Mouse (Mus musculus) WW6 (cell line): ENCODE data around the gene Pde3a.
"Not testable (repeated sequence)": the region's sequence is repeated elsewhere in the genome, so short reads cannot be mapped to it uniquely, and the experiment has no call there.

Source experiments
- DNase-seq: peaks from one replicate; pipeline ENCODE4 v3.0.0-alpha.2; 2013; ENCODE audit warnings: low read depth, low spot score

Pde3a gene

DNA sequence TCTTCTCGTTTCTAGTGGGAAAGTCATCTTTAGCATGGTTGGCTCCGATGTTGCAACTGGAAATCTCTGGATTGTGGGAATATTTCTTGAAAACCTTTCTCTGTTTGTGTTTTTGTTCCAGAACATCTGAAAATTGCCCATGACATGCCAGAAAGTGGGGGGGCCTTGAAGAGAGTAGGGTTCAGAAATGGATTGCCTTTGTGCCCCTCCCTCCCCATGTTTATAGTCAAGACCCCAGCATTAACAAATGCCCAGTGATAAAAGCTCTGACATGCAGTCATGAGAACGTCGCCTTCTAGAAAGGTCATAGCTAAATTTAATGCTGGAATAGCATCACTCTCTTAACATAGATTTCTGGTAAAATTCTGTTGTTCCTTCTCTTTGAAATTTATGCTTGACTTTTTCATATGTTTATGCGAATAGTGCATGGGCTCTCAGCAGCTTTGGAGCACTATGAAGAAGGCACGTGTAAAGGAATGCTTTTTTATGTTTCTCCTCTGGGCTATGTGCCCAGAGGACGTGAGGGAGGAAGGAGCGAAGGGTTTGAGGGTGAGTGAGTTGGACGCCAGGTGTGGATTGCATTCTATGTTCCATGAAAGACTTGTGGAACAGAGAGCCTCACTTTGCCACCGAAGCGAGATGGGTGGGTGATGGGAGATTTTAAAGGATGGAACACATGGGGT, 19.0 kb downstream of the Pde3a start:
- no peak for DNase-seq

DNA sequence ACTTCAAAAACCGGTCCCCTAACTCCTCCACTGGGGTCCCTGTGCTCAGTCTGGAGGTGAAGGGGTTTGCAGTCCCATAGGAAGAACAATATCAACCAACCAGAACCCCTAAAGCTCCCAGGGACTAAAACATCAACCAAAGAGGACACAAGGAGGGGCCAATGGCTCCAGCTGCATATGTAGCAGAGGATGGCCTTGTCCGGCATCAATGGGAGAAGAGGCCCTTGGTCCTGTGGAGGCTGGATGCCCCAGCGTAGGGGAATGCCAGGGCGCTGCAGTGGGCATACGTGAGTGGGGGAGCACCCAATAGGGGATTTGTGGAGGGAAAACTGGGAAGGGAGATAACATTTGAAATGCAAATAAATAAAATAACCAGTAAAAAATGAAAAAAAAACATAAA, 19.8 kb downstream of the Pde3a start:
- no peak for DNase-seq

DNA sequence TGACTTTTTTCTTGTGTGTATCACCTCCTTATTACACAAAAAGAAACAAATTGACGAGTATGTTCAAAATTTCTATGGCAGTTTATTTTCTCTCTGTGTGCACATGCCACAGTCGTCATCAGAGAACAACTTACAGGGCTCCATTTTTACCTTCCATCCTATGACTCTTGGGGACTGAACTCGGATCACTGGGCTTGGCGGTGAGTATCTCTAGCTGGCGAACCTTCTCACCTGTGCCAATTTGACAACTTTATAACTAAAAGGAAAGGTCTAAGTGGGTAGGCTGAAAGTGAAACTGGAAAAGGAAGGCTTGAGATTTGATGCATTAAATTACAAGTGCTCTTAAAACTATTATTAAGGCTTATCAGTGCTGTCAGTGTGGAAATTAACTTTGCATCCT, 22.1 kb downstream of the Pde3a start:
- DNase-seq, result no peak

DNA sequence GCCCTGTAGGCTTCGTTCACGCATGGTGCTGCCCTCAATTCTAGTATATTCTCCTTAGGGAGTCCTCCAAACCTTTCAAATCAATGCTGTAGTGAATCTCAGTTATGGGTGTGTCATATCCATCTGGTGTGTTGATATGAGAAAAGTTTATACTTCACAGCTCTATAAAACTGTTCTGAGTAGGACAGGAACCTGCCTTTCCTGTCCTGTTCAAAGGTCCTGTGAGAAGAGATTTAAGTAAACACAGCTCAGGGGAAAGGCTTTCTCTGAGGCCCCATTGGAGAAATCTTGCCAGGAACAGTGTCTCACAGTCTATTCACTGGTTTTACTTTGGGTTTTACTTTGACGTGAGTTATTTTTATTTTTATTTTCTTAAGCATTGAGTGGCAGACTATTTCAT, 22.5 kb downstream of the Pde3a start:
- DNase-seq, result no peak

DNA sequence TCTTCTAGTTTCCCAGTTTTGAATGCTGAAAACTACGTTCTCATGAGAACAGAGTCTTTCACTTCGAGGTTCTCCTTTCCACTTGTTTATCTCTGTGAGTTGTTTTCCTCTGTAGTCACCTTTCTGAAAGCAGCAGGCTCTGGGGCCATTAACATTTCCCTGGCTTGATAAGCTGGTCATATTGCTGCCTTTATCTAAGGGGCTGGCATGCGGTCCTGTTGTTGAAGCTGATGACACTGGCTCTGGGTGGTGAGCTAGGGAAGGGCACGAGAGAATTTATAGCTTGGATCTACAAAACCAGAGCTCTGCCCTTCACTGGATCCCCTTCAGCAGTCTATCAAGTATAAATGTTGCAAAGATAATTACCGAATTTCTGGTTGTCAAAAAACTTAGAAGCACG, 24.6 kb downstream of the Pde3a start:
- DNase-seq, result no peak

DNA sequence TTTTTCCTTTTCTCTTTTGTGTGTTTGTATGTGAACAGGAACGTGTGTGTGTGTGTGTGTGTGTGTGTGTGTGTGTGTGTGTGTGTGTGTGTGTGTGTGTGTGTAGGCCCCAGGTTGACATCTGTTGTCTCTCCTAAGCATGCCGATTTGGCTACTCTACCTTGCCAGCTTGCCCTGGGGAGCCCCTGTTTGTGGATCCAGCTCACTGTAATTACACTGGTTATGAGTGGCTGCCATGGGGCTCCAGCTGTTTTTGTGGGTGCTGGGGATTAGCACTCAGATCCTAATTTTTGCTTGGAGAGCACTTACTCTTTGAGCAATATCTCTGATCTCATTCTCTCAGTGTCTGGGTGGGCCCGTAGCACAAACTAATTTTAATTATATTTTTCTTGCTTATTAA, 32.6 kb downstream of the Pde3a start:
- no peak for DNase-seq

DNA sequence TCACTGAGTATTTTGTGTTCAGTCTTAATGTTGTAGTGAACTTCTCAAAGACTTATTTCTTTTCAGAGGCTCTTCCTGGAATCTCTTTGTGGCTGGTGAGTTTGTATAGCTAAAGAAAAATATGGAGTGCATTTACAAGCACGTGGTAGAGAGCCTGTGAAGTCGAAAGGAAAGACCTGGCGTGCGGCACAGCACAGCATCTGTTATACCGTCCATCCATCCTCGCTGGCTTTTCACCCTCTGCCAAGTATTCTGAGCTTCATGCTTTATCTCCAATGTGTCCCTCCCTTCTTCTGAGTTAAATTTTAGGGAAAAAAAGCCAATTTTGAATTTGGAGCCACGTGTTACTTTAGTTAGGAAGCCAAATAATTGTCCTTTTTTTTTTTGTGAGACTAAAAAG, 33.7 kb downstream of the Pde3a start:
- DNase-seq, result no peak

DNA sequence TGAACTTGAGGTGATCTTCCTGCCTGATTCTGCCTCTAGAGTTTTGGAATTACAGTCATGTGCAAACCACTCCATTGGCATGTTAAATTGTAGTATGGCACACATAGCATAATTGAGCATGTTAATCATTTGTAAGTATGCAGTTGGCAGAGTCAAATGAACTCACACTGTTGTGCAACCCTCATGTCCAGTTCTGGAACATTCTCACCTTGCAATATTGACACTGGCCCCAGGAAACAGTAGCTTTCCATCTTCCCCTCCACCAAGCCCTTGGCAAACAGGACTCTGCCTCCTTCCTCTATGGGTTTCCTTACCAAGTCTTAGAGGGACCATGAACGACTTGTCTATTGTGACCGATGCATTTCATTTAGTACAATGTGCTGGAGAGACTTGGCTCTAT, 42.1 kb downstream of the Pde3a start:
- no peak for DNase-seq

DNA sequence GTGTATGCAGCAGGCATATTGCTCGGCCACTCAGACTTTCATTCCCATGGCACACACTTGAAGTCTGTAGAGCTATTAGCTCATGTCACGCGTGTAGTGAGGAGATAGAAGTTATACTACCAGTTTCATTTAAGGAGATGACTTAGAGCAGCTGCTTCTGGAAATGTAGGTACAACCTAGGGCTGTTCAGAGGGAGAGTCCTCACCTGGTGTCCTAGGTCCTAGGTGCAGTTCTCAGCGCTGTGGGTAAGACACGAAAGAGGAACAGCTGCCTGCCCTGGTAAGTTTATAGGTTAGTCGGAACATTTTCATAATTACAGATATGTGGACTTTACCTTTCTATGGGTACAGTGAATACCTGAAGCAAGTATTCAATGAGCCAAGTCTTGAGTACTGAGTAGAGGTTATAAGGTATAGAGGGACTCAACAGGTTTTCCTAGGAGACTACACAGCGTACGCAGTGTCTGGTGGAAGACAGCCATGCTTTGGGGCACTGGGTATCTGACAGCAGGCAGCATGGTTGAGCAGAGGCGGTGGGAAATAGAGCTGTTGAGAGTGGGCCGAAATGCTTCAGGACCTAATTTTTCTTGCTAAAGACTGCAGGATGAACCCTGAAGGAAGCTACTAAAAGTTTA, 43.9 kb downstream of the Pde3a start:
- DNase-seq, result no peak

DNA sequence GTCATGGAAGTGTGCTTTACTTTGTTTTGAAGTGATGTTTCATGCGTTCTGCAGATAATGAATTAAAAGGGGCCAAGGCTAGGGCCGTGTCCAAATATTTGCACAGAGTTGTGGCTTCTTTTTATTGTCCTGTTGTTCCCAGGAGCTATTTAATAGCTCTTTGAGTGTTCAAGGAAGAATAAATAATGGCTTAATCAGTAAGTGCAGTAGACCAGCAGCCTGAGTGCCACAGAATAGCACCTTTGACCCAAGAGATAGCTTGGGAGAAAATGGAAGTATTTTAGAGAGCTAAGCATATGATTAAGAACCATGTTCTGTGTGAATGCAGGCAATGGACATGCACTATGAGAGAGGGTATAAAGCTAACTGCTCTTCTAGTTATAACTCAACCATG, 44.4 kb downstream of the Pde3a start:
- DNase-seq, result no peak

DNA sequence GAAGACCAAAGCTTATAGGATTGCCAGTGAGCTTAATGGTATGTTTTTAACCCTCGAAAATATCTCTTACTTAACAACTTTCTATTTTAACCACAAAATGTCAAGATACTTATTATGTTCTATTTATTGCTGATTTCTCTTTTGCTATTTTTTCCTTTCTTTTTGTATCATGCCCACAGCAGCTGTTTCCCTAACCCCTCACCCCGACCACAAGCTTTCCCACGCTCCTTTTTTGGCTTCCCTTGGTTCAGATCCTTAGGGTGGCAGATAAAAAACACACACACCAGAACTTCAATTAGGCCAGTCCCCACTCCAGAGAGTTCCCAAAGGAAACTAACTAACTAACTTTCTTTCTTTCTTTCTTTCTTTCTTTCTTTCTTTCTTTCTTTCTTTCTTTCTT, 46.2 kb downstream of the Pde3a start:
- DNase-seq, result no peak

DNA sequence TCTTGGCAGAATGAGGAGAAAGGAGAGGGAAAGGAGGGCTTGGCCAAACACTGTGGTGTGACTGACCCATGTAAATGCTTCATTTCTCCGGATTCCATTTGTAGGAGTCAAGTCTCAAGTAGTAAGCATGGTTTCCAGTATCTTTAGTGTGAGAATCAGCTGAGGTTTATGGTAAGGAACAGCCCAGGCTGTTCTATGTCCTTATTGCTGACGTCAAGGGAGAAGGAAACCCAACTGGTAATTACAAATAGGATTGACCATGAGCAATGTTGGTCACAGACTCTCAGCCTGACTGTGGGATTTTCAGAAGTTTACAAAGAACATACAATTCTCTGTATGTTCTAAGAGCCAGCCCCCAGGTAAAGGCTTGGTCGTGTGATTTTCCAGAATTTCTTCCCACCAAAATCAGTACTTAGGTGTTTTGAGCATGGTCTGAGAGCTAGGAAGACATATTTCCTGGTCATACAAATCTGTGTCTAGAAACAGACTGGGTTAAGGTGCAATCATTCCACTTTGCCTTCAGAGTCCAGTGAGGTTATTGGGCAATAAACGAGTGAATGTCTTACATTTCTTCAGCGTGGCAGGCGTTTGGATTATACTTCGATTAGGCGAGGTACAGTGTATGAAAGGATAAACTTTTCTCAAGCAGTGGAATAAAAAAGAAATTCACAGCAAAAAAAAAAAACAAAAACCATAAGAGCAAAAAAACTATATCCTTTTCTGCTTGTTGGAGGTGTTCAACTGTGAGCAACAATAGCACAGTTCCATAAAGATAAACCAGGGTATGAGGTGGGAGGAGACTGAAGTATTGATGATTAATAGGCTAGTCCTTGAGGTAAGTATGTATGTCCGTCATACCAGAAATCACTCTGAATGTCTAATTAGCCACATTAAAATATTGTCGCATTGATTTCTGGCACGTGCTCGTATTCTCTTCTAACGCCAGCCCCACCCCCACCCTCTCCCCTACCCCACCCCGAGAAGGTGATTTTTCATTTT, 53.0 kb downstream of the Pde3a start:
- no peak for DNase-seq

DNA sequence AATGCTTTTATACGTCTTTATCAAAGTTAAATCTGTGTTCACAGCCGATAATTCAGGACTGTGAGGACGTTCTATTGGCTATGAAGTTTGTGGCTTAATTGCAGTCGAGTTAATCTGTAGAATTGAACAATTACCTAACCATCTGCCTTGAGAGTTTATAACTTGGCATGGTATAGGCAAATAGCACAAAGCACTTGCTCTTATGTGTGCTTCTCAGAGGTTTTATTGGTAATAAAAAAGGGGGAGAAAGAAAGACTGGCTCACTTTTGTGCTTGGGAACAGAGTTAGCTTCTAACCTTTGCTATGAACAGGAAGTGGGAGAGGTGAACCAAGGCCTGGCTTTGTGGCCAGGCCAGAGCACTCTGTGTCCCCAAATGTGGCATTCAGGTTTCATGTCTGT, 53.8 kb downstream of the Pde3a start:
- no peak for DNase-seq

DNA sequence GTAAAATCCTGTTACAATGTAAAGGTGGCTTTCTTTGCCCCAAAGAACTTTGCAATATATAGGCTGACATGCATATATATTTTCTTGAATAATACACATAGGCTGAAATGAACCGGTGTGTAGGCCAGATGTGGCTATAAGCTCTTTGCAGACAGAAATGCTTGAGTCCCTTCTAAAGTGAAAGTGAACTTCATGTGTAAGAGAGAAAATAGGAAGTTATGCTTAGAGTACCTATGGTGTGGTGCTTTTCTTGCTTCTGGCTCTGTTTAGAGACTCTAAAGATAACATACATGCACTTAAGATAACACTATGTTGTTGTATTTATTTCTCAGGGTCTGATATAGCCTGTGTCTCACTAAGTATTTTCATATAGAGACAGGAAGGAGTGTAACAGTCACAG, 58.3 kb downstream of the Pde3a start:
- DNase-seq, result no peak

DNA sequence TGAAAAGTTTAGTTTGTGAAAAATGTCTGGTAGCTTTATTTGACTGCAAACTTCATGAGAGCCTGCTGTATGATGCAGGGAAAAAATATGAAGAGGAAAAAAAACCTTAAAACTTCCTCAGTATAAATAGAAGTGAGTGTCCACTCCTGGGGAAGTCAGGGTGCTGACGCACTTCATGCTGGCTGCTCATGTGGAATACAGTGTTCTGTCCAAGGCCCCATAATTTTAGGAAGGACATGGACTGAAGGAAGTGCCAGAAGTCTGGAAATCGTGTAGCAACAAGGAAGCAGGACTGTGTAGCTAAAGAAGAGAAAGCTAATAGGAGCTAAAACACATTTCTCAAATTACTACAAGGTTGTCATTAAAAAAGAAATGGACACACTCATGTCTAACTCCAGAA, 59.4 kb downstream of the Pde3a start:
- DNase-seq, result no peak

DNA sequence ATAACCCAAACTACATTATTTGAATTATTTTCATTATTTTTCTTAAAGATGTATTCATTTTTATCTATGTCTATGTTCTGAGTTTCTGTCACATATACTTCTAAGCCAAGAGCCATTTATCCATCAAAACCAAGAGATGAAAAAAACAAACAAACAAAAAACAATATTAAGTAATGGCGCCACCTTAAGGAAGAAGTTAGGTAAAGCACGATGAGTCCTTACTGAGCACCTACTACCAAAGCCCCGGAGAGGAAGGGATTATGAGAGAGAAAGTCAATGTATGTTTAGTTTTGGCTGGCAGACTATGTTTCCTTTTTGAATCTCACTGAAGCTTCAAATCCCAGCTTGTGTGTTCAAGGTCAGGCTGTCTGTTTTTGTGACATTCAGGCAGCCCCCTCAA, 60.8 kb downstream of the Pde3a start:
- no peak for DNase-seq

DNA sequence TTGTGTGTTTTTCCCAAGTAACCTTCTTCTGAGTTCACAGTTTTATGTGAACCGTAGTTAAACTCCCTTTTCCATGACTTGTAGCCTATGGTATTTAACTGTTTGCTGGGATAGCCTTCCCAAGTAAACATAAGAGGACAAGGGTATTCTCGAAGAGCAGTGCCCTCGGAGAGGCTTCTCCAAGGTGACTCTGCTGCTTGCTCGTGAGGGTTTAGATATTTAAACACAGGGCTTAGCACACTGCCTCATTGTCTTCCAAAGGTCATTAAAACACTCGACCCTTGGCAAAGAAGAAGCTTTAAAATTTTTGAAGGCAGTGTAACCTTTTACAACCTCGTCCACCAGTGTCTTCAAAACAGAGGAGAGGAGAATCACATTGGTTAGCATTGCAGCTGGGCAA, 61.3 kb downstream of the Pde3a start:
- no peak for DNase-seq

DNA sequence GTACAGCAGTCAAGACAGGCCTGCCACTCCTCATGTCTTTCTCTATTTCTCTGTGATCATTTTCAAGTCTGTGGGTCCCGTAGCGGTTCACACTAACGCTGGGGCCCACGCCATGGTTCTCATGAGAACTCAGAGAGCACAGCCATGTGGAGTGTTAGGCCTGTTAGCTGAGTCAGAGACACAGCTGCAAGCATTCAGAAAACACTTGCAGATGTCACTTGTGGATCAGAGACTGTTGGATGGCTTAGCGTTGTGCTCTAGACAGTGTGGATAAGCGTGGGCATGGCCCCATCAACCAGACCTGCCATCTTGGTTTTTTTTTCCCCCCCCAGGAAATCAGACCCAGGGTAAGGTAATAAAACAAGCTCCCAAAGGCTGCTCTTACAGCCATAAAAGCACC, 62.5 kb downstream of the Pde3a start:
- DNase-seq, result no peak

DNA sequence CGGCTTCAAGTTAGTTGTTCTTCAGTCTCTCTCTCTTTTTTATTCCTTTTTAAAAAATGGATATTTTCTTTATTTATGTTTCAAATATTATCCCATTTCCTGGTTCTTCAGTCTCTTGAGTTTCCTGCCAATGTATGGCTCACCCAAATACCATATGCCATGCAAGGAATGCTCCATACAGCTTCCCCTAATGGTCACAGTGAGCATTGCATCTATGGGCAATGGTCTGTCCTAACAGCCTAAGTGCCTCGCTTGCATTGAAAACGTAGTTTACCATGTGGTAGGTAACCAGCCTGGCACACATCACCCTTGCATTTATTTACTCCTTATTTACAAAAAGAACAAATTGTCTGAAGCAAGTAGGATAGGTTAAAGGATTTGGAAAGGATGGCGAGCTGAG, 64.0 kb downstream of the Pde3a start:
- DNase-seq, result no peak

DNA sequence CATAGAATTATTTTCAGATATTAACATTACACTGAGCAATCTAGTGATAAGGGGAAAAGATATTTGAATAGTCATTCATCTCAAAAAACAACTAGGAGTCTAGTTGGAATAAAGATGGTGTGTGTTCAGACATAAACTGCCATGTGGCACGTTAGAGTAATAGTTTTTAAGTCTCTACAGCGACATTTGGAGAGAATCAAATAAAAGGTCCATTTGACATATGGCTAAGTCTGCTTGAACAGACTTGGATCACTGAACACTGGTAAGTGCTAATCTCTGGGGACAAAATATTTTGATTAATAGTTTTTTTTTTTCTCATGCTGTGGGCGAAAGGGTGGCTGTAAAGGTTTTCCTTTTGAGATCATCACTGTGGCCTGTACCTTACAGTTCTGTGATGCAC, 69.4 kb downstream of the Pde3a start:
- no peak for DNase-seq

DNA sequence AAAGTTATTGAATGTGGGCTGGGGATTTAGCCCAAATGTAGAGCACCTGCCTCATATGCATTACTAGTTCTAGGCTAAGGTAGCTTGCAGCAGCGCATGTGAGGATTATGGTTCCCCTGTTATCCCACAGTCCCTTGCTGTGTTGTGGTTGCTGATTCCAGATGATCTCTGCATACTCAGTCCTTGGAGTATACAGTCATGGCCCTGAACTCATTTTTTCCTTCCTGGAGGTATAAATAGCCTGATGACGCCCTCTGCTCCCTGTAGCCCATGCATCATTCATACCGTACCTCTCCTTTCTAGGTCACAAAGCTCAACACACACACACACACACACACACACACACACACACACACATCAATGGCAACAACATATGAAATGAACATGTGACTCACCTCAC, 72.2 kb downstream of the Pde3a start:
- DNase-seq, result no peak

DNA sequence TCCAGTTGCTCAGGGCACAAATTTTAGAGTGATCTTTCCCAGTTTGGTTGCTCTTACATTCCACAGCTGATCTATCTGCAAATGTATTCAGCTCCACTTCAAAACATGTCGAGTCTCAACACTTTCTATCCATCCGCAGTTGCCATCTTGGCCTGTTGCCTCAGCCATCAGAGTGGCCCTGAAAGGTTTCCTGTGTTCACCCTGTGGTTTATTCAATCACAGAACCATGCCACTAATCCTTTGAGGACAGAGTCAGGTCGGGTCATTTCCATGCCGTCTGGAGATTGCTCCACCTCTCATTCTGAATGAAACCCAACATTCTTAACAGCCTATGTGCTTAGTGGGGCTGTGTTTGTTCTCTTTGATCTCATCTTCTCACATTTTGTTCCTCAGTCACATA, 73.9 kb downstream of the Pde3a start:
- no peak for DNase-seq

DNA sequence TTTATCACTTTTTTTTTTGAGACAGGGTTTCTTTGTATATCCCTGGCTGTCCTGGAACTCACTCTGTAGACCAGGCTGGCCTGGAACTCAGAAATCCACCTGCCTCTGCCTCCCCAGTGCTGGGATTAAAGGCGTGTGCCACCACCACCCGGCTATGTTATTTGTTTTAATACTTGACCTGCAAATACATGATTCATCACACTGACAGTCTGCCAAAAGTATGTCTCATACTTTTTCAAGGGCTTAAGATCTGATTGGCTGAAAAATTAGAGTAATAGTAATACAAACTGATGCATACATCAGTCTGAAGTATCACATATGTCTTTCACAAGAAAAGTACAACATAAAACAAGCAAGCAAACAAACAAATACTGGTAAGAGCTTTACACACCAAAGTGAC, 78.1 kb downstream of the Pde3a start:
- DNase-seq, result not testable (repeated sequence)
